Mouse (Mus musculus) ES-E14 (cell line): Measurements from ENCODE around the gene Aoc2. TPM values are rescaled to one million over a fixed set of nuclear protein-coding genes. Genes with fewer than 3 reads are reported as not detected.
A peak's percentile ranks its signal among the peaks of the same experiment; 100 is the strongest.
"Not testable (repeated sequence)": the region's sequence is repeated elsewhere in the genome, so short reads cannot be mapped to it uniquely, and the experiment has no call there.

Experiments
- DNase-seq: peaks from one replicate; pipeline ENCODE4 v3.0.0-alpha.2; 2013; ENCODE audit warnings: low read depth, low spot score
- H3K27ac ChIP-seq: 2 replicates; pipeline ENCODE4 v1.5.1; 2012; ENCODE audit warnings: low read depth, mild to moderate bottlenecking, low read length, moderate library complexity, mixed read lengths; ENCODE audit not compliant: poor library complexity, insufficient read depth, severe bottlenecking
- H3K36me3 ChIP-seq: 2 replicates; pipeline ENCODE4 v1.6.1; 2012; ENCODE audit warnings: mild to moderate bottlenecking, low read length, moderate library complexity, mixed read lengths; ENCODE audit not compliant: control insufficient read depth, poor library complexity, insufficient read depth, severe bottlenecking
- H3K4me1 ChIP-seq, 2 experiments: fragments of 150-350 bp in 1 of 2; sonication (generic) in 1 of 2; 2 replicates each; pipeline ENCODE4 v1.6.1; 2012; ENCODE audit warnings: low read length in 2 of 2, mild to moderate bottlenecking in 1 of 2, mixed read lengths in 1 of 2; ENCODE audit not compliant: control insufficient read depth in 2 of 2, insufficient read depth in 2 of 2, poor library complexity in 1 of 2
- H3K4me3 ChIP-seq, 2 experiments: fragments of 150-350 bp in 1 of 2; sonication (generic) in 1 of 2; 2 replicates each; pipeline ENCODE4 v1.5.1; 2012; ENCODE audit warnings: low read length in 2 of 2, low read depth in 1 of 2, mild to moderate bottlenecking in 1 of 2, mixed read lengths in 1 of 2; ENCODE audit not compliant: insufficient read depth in 1 of 2, poor library complexity in 1 of 2, severe bottlenecking in 1 of 2
- H3K9ac ChIP-seq: 2 replicates; pipeline ENCODE4 v1.6.1; 2012; ENCODE audit warnings: low read depth, mild to moderate bottlenecking, low read length, mixed read lengths; ENCODE audit not compliant: poor library complexity, insufficient read depth, severe bottlenecking
- H3K9me3 ChIP-seq: fragments of 150-350 bp; sonication (generic); 2 replicates; pipeline ENCODE4 v1.6.1; 2012; ENCODE audit warnings: low read depth, mild to moderate bottlenecking, low read length; ENCODE audit not compliant: control insufficient read depth, insufficient read depth
- CHD2 ChIP-seq: IDR thresholded peaks from 2 replicates; pipeline ENCODE4 v1.6.1; 2014; ENCODE audit warnings: mild to moderate bottlenecking, low read depth, low read length, inconsistent platforms
- HCFC1 ChIP-seq: IDR thresholded peaks from 2 replicates; pipeline ENCODE4 v1.6.1; 2012; ENCODE audit warnings: low read length, inconsistent platforms, borderline replicate concordance; ENCODE audit not compliant: insufficient read depth
- MAFK ChIP-seq: IDR thresholded peaks from 2 replicates; pipeline ENCODE4 v1.6.1; 2014; ENCODE audit warnings: mild to moderate bottlenecking, low read depth, low read length, inconsistent platforms; ENCODE audit not compliant: insufficient read depth
- ZC3H11A ChIP-seq: IDR thresholded peaks from 2 replicates; pipeline ENCODE4 v1.6.1; 2012; ENCODE audit warnings: low read depth, mild to moderate bottlenecking, inconsistent platforms, low read length, borderline replicate concordance
- ZNF384 ChIP-seq: IDR thresholded peaks from 2 replicates; pipeline ENCODE4 v1.6.1; 2012; ENCODE audit warnings: low read depth, low read length, inconsistent platforms
- in situ Hi-C, 2 experiments: fragments of 600-800 bp; cut with MboI; formaldehyde crosslinking; loops; one replicate each; pipeline ENCODE4 v1.15.1; 2025; ENCODE audit warnings: low sequenced_read_pairs in 2 of 2, inconsistent platforms in 1 of 2; ENCODE audit not compliant: unreplicated experiment in 2 of 2
- total RNA-seq: library from RNA; depleted of rRNA; stranded (reverse); fragments of 300-350 nt; gene quantifications from 2 replicates; pipeline ENCODE4 v1.2.3, GENCODE M21; 2012

Gene Aoc2
- total RNA-seq, 1 experiment = 4.6 TPM

DNA sequence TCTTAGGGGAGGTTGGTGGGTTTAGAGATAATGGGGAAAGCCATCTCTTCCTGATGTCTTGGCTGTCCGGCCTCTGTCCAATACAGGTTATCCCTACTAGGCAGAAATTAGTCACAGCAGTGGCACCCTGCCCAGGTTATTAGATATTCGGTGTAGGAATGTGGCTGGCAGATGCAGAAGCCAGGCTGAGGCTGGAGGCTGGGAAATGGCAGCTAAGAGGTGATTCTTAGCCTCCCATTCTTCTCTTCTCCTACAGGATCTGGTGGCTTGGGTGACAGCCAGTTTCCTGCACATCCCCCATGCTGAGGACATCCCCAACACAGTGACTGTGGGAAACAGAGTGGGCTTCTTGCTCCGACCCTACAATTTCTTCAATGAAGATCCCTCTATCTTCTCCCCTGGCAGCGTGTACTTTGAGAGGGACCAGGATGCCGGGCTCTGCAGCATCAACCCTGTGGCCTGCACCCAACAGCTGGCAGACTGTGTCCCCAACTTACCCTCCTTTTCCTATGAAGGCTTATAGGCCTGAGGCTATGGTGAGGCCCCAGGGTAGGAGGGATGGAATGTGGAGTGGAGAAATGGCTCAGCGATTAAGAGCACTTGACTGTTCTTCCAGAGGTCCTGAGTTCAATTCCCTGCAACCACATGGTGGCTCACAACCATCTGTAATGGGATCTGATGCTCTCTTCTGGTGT, 4.2 kb downstream of the Aoc2 start:
- peaks cover 6 to 21% of the 10 kb centered on the region in 2 experiments; a peak in 3 of 4 replicates for H3K4me1 ChIP-seq
- H3K27ac ChIP-seq = no peak overlapping the region
- peaks cover 15% of the 10 kb centered on the region for H3K36me3 ChIP-seq
- H3K9ac ChIP-seq = no peak overlapping the region
- in situ Hi-C loops = no loop called here
- H3K4me3 ChIP-seq = no peak overlapping the region
- no peaks in the 10 kb centered on the region for H3K9me3 ChIP-seq
- TF ChIP-seq CHD2 = no peak
- TF ChIP-seq MAFK = no peak
- TF ChIP-seq ZNF384 = no peak
- no peak for TF ChIP-seq HCFC1
- TF ChIP-seq ZC3H11A = no peak
- DNase-seq = no peak

DNA sequence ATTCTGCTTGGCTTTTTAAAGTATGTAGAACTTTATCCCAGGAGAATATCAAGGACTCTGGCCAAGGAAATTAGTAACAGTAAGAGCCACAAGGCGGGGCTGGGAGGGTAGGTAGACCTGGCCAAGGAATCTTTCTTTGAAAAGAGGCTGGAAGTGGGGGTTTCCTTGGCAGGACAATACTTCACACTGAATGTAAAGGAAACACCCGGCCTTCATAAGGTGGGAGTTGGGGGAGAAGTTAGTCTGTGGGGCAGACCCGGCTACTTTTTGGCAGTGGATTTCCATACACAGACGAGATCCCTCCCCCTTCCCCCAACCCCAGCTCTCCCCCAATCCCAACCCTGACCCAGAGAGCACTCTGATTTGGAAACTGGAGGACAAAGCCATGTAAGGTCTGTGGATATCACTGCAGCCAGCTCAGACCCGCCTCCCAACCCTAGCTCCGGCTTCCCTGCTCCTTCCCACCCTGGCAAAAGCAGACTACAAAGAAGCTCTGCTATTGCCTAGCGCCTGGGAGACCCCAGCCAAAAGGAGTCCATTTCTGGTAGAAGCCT, 5.6 kb downstream of the Aoc2 start, which contains the start of gene Aoc3:
Aoc3 (plus strand) TSS at position 235 of the 554 bp plus-strand sequence.
- no peak within 1 kb of the TSS for H3K9ac ChIP-seq
- H3K4me3 ChIP-seq = no peak within 1 kb of the TSS
- H3K27ac ChIP-seq = no peak within 1 kb of the TSS
- H3K36me3 ChIP-seq = peaks cover 8% of the 10 kb centered on the region
- no peak for DNase-seq
- H3K9me3 ChIP-seq = no peaks in the 10 kb centered on the region
- in situ Hi-C loops = no loop called here
- H3K4me1 ChIP-seq = peaks cover 6 to 23% of the 10 kb centered on the region in 2 experiments; a peak in 3 of 4 replicates
- TF ChIP-seq HCFC1 (no peak), ZNF384 (no peak), ZC3H11A (no peak), CHD2 (no peak)

DNA sequence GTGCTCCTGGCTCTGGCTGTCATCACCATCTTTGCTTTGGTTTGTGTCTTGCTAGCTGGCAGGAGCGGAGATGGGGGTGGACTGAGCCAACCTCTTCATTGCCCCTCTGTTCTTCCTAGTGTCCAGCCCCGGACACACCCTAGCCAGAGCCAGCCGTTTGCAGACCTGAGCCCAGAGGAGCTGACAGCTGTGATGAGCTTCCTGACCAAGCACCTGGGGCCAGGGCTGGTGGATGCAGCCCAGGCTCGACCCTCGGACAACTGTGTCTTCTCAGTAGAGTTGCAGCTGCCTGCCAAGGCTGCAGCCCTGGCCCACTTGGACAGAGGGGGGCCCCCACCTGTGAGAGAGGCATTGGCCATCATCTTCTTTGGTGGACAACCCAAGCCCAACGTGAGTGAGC, 6.1 kb downstream of the Aoc2 start:
- H3K27ac ChIP-seq, in situ Hi-C loops, H3K9me3 ChIP-seq, DNase-seq, H3K4me3 ChIP-seq, H3K9ac ChIP-seq, H3K36me3 ChIP-seq: not testable (repeated sequence)
- peaks cover 6 to 28% of the 10 kb centered on the region in 2 experiments; a peak in 3 of 4 replicates for H3K4me1 ChIP-seq

DNA sequence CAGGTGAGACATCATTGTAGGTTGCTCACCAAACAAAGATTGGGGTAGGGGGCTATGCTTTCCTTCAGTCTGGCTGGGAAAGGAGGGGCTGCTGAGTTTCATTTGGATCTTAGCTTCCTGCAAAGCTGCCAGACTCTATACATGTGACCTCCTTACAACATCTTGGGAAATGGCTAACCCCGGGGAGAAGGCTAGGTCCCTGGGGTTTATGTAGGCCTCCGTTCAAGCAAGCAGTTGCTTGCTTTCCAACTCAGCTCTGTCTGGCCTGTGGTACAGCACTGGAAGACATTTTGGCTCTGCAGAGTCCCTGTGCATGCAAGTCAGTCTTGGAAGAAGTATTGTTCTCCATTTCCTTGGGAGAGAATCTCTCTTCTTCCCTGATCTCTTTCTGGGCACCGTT, 7.7 kb downstream of the Aoc2 start:
- no peak for TF ChIP-seq ZNF384
- TF ChIP-seq ZC3H11A = no peak
- no peak for TF ChIP-seq CHD2
- no peak for TF ChIP-seq MAFK
- no peak for TF ChIP-seq HCFC1
- peaks cover 3 to 25% of the 10 kb centered on the region in 2 experiments; a peak in 2 of 4 replicates for H3K4me1 ChIP-seq
- no peaks in the 10 kb centered on the region for H3K36me3 ChIP-seq
- H3K9me3 ChIP-seq = no peaks in the 10 kb centered on the region
- in situ Hi-C loops = no loop called here
- no peak overlapping the region for H3K4me3 ChIP-seq
- no peak overlapping the region for H3K9ac ChIP-seq
- no peak overlapping the region for H3K27ac ChIP-seq
- DNase-seq = no peak

DNA sequence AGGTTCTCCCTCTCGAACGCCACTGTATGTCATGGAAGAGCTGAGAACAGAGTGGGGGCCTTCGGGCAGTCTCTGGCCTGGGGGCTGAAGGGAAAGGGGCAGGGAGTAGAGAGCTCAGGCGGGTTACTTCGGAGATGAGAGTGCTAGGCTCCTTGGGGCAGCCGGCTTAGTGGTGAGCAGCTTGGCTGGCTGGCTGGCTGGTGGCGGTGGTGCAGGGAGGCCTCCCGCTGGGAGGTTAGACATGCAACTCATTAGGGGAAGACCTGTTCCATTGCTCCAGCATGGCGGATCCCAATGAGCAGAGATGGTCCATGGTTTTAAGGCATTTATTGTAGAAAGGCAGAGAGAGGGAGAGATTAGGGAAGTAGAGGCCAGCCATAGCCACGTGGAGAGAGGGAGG, 9.2 kb downstream of the Aoc2 start:
- in situ Hi-C loops = no loop called here

More for the DNA sequence above, 9.2 kb downstream of the Aoc2 start:
- no peak for DNase-seq
- H3K9ac ChIP-seq = peak overlapping the region; percentile 30; the same call in 1 of the 2 replicates
- H3K4me3 ChIP-seq = peak overlapping the region; percentile 6 to 43; a peak in 3 of 4 replicates
- TF ChIP-seq ZNF384 (no peak), CHD2 (no peak), HCFC1 (no peak)
- peak overlapping the region; percentile 10; the same call in 1 of the 2 replicates for H3K27ac ChIP-seq
- H3K9me3 ChIP-seq = no peaks in the 10 kb centered on the region
- H3K36me3 ChIP-seq = no peaks in the 10 kb centered on the region
- H3K4me1 ChIP-seq = peaks cover 2 to 29% of the 10 kb centered on the region in 2 experiments; a peak in 2 of 4 replicates
